Mouse (Mus musculus) fat pad, adult 2 months (tissue): ENCODE data around the gene Olfr683.
"Not testable (repeated sequence)": the region's sequence is repeated elsewhere in the genome, so short reads cannot be mapped to it uniquely, and the experiment has no call there.

Source experiments
- DNase-seq: peaks from one replicate; pipeline ENCODE4 v3.0.0-alpha.2; 2011; ENCODE audit warnings: low read depth, low spot score; ENCODE audit errors: extremely low read depth

The Olfr683 gene

DNA sequence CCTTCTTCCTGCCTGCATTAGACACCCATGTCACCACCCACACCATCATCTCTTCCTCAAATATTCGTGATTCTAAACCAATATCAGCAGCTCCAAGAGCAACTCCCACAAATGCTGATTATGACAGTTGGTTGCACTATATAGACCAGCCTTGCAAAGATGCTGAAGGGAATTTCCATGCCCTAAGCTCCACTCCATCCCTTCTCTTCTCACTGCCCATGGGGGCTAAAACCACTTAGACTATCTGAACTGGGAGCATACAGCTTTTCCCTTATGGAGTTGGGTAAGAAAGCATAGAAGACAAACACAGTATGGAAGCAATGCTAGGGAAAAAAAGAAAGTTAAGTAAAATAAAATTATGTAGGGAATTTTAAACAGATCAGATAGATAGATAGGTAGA, at the start of gene Olfr683:
Olfr683 (minus strand) TSS at position 101 of the 400 bp plus-strand sequence.
- DNase-seq = no peak

DNA sequence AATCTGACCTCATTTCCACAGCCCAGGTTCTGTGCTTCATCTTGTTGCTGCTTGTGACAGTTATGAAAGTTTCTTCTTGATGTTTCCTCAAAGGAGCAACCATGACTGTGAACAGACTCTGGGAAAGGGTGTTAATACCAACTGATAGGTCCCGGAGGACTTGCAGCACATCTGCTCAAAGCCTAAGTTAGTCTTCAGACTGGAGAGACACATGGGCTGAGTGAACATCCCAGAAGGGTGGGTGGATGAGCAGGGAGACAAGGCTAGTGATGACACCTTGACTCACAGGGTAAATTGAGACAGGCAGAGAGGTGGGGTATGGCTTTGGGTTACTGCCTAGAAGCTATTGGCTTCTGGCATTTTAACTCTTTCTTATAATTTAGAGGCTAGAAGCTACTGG, 39.1 kb upstream of the Olfr683 start, which contains the start of gene Olfr685:
Olfr685 (minus strand) TSS at position 101 of the 400 bp plus-strand sequence.
- no peak for DNase-seq

DNA sequence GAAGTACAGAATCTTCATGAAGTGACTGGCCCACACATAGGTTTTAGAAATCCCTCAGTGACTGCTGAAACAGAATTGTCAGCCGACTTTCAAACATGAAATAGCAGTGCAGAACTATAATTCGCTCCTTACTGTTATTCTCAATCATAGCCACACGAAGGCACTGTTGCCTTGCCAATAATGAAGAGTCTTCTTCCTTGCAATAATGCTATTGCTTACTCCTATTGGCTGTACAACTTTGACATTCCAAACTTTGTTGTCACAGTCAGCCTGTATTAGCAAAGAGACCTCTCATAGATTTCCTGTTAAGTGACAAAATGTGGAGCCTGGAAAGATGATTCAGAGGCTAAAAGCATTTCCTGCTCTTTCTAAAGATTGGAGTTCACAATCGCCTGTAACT, 24.0 kb upstream of the Olfr683 start:
- DNase-seq = no peak

DNA sequence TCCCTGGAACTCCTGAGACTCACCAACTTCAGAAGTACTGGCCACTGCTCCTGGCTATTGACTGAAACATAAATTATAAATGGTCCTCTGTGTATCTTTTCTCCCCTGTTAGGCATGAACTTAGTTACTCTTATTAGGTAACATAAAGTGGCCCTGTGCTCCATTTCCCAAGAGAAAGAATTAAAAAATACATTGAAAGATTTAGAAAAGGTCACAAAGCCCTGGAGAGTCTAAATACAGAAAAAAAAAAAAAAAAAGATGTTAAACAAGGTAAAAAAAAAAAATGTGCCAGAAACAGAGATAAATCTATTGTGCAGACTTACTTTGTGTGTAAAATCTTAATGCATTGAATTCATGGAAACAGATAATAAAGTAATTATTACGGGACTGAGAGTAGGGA, 16.7 kb upstream of the Olfr683 start, which contains the start of gene Olfr684:
Olfr684 (minus strand) TSS at position 101 of the 400 bp plus-strand sequence.
- DNase-seq = no peak

DNA sequence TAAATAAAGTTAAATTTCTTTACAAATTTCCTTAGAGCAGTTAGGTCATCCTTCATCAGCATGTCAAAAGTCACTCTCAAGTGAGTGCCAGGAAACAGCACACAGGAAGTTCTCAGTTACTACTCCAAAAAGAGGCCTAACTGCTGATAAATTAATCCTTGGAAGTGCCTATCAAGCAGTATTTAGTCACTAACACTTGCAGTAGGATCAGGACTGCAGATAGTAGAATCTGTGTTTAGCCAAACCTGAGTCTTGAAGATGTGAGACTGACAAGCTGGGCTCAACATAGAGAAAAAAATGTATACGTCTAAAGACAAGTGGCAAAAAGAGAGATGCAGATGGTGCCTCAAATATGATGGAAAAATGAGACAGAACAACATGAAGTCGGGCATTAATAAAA, 5.5 kb downstream of the Olfr683 start:
- no peak for DNase-seq

DNA sequence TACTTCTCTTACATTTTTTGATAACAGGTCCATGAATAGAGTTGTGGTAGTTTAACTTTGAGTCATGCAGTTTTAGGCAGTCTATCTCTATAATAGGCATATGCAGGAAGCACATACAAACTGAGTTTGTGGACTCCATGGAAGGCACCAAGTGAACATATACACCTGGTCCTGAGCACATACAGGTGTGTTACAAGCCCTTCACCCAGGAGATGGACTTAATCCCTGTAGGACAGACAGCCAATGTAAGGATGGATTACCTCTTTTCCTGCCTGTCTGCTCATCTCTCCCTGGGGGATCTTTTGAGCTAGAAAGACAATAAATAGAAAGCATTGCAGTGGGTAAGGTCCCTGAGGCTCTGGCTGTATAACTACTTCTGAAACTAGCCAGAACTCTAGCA, 30.3 kb downstream of the Olfr683 start, which contains the start of gene Olfr681:
Olfr681 (plus strand) TSS at position 301 of the 400 bp plus-strand sequence.
- DNase-seq = no peak

DNA sequence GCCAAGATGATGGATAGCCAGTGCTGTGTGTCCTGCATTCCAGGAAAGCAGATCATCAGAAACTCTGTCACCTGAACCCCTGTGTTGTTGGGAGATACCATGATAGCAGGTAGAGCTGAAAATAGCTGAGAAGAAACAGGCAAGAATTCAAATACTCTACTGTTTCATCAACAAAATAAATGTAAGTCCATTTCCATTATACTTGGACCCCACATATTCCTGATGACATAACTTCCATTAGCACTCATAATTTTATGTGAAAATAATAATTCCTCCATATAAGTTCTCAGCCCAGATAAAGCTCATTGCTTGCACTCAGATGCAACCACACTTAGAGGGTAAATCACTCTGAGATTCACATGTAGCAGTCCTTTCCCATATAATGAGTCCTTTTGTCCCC, 54.1 kb downstream of the Olfr683 start, which contains the start of gene Olfr680-ps1:
Olfr680-ps1 (minus strand) TSS at position 101 of the 400 bp plus-strand sequence.
- not testable (repeated sequence) for DNase-seq
